Mouse (Mus musculus) bone marrow macrophage, adult 2 months (primary cell): Measurements from ENCODE around the gene Dnajc3.

Experiments used
- CTCF ChIP-seq: IDR thresholded peaks from 2 replicates; pipeline ENCODE4 v1.5.1; 2012; ENCODE audit warnings: low read depth, mild to moderate bottlenecking, low read length, moderate library complexity
- POLR2A ChIP-seq: IDR thresholded peaks from 2 replicates; pipeline ENCODE4 v1.6.1; 2012; ENCODE audit warnings: mild to moderate bottlenecking, low read depth, low read length, borderline replicate concordance

- TF ChIP-seq CTCF (no peak), POLR2A (no peak)
Observed at GRCm38 (mm10) chr14:118995226-118995925, 57.6 kb downstream of the Dnajc3 start.
